Mouse (Mus musculus): ENCODE measurements around the gene Pam. TPM values are rescaled to one million over a fixed set of nuclear protein-coding genes. Genes with fewer than 3 reads are reported as not detected.
A peak's percentile ranks its signal among the peaks of the same experiment; 100 is the strongest.

Gene Pam
- polyA plus RNA-seq, 1 experiment from 2014 or later, result 32.9 TPM

- Histone ChIP-seq H3K4me3 (ENCODE audit: inconsistent target) (no peak overlapping the region), H3K27ac (no peak overlapping the region), H3K79me2 (ENCODE audit: inconsistent target) (no peaks in the 10 kb centered on the region), H3K36me3 (ENCODE audit: inconsistent target) (no peaks in the 10 kb centered on the region)
- 22% methylated on average over 2 of the region's 2 CpGs for WGBS (ENCODE audit: missing documents)
These were observed 33.4 kb downstream of the Pam start for GRCm38 (mm10) chr1:98062074-98062473.

GRCm38 (mm10) chr1:98059401-98059800 lies 36.0 kb downstream of the Pam start:
- WGBS (ENCODE audit: missing documents), result 76% methylated on average over 1 of the region's 1 CpGs
- no peaks in the 10 kb centered on the region for H3K79me2 ChIP-seq (ENCODE audit: inconsistent target)

GRCm38 (mm10) chr1:98056996-98057945 lies 38.2 kb downstream of the Pam start:
- Histone ChIP-seq H3K36me3 (ENCODE audit: inconsistent target) (no peaks in the 10 kb centered on the region), H3K27ac (no peak overlapping the region), H3K79me2 (ENCODE audit: inconsistent target) (no peaks in the 10 kb centered on the region), H3K4me3 (ENCODE audit: inconsistent target) (no peak overlapping the region)
- 80% methylated on average over 11 of the region's 11 CpGs for WGBS (ENCODE audit: missing documents)

More at GRCm38 (mm10) chr1:98059401-98059800, 36.0 kb downstream of the Pam start:
- no peak overlapping the region for H3K27ac ChIP-seq
- no peak overlapping the region for H3K4me3 ChIP-seq (ENCODE audit: inconsistent target)
- H3K36me3 ChIP-seq (ENCODE audit: inconsistent target), result no peaks in the 10 kb centered on the region

GRCm38 (mm10) chr1:98056277-98056676 lies 39.2 kb downstream of the Pam start:
- no peak overlapping the region for H3K27ac ChIP-seq
- no peak overlapping the region for H3K4me3 ChIP-seq (ENCODE audit: inconsistent target)
- 38% methylated on average over 6 of the region's 6 CpGs for WGBS (ENCODE audit: missing documents)
- H3K36me3 ChIP-seq (ENCODE audit: inconsistent target), result no peaks in the 10 kb centered on the region
- H3K79me2 ChIP-seq (ENCODE audit: inconsistent target), result no peaks in the 10 kb centered on the region

GRCm38 (mm10) chr1:98055591-98055990 lies 39.9 kb downstream of the Pam start:
- 95% methylated on average over 8 of the region's 8 CpGs for WGBS (ENCODE audit: missing documents)
- no peak overlapping the region for H3K27ac ChIP-seq
- H3K79me2 ChIP-seq (ENCODE audit: inconsistent target), result no peaks in the 10 kb centered on the region

GRCm38 (mm10) chr1:98053994-98054393 lies 41.5 kb downstream of the Pam start:
- Histone ChIP-seq H3K36me3 (ENCODE audit: inconsistent target) (no peaks in the 10 kb centered on the region), H3K79me2 (ENCODE audit: inconsistent target) (no peaks in the 10 kb centered on the region), H3K4me3 (ENCODE audit: inconsistent target) (no peak overlapping the region), H3K27ac (no peak overlapping the region)
- 93% methylated on average over 3 of the region's 3 CpGs for WGBS (ENCODE audit: missing documents)

More at GRCm38 (mm10) chr1:98055591-98055990, 39.9 kb downstream of the Pam start:
- Histone ChIP-seq H3K4me3 (ENCODE audit: inconsistent target) (no peak overlapping the region), H3K36me3 (ENCODE audit: inconsistent target) (no peaks in the 10 kb centered on the region)

GRCm38 (mm10) chr1:98053447-98053846 lies 42.0 kb downstream of the Pam start:
- 100% methylated on average over 2 of the region's 2 CpGs for WGBS (ENCODE audit: missing documents)

GRCm38 (mm10) chr1:98052775-98053174 lies 42.7 kb downstream of the Pam start:
- Histone ChIP-seq H3K79me2 (ENCODE audit: inconsistent target) (no peaks in the 10 kb centered on the region), H3K36me3 (ENCODE audit: inconsistent target) (no peaks in the 10 kb centered on the region), H3K4me3 (ENCODE audit: inconsistent target) (no peak overlapping the region), H3K27ac (no peak overlapping the region)
- WGBS (ENCODE audit: missing documents), result 40% methylated on average over 4 of the region's 4 CpGs

More at GRCm38 (mm10) chr1:98053447-98053846, 42.0 kb downstream of the Pam start:
- no peak overlapping the region for H3K4me3 ChIP-seq (ENCODE audit: inconsistent target)
- no peaks in the 10 kb centered on the region for H3K79me2 ChIP-seq (ENCODE audit: inconsistent target)
- H3K36me3 ChIP-seq (ENCODE audit: inconsistent target), result no peaks in the 10 kb centered on the region
- H3K27ac ChIP-seq, result no peak overlapping the region

- no peak overlapping the region for H3K4me3 ChIP-seq (ENCODE audit: inconsistent target)
- H3K36me3 ChIP-seq (ENCODE audit: inconsistent target), result no peaks in the 10 kb centered on the region
- 82% methylated on average over 3 of the region's 3 CpGs for WGBS (ENCODE audit: missing documents)
- H3K27ac ChIP-seq, result no peak overlapping the region
- H3K79me2 ChIP-seq (ENCODE audit: inconsistent target), result no peaks in the 10 kb centered on the region
These were observed 44.4 kb downstream of the Pam start for GRCm38 (mm10) chr1:98051039-98051438.

GRCm38 (mm10) chr1:98049756-98050155 lies 45.7 kb downstream of the Pam start:
- no peaks in the 10 kb centered on the region for H3K36me3 ChIP-seq (ENCODE audit: inconsistent target)
- no peak overlapping the region for H3K4me3 ChIP-seq (ENCODE audit: inconsistent target)
- H3K79me2 ChIP-seq (ENCODE audit: inconsistent target), result no peaks in the 10 kb centered on the region
- 93% methylated on average over 6 of the region's 7 CpGs for WGBS (ENCODE audit: missing documents)
- no peak overlapping the region for H3K27ac ChIP-seq

- Histone ChIP-seq H3K4me3 (ENCODE audit: inconsistent target) (no peak overlapping the region), H3K36me3 (ENCODE audit: inconsistent target) (no peaks in the 10 kb centered on the region), H3K79me2 (ENCODE audit: inconsistent target) (no peaks in the 10 kb centered on the region), H3K27ac (no peak overlapping the region)
- 93% methylated on average over 5 of the region's 5 CpGs for WGBS (ENCODE audit: missing documents)
These were observed 47.1 kb downstream of the Pam start for GRCm38 (mm10) chr1:98048218-98048801.

GRCm38 (mm10) chr1:98047284-98048217 lies 47.9 kb downstream of the Pam start:
- 83% methylated on average over 10 of the region's 10 CpGs for WGBS (ENCODE audit: missing documents)
- no peaks in the 10 kb centered on the region for H3K36me3 ChIP-seq (ENCODE audit: inconsistent target)
- no peaks in the 10 kb centered on the region for H3K79me2 ChIP-seq (ENCODE audit: inconsistent target)
- no peak overlapping the region for H3K27ac ChIP-seq
- no peak overlapping the region for H3K4me3 ChIP-seq (ENCODE audit: inconsistent target)

- no peaks in the 10 kb centered on the region for H3K36me3 ChIP-seq (ENCODE audit: inconsistent target)
- no peak overlapping the region for H3K4me3 ChIP-seq (ENCODE audit: inconsistent target)
- WGBS (ENCODE audit: missing documents), result 100% methylated on average over 2 of the region's 2 CpGs
- no peaks in the 10 kb centered on the region for H3K79me2 ChIP-seq (ENCODE audit: inconsistent target)
- H3K27ac ChIP-seq, result no peak overlapping the region
These were observed 53.0 kb downstream of the Pam start for GRCm38 (mm10) chr1:98042425-98042824.

GRCm38 (mm10) chr1:98038252-98038651 lies 57.2 kb downstream of the Pam start:
- Histone ChIP-seq H3K79me2 (ENCODE audit: inconsistent target) (no peaks in the 10 kb centered on the region), H3K27ac (peak overlapping the region; percentile 52), H3K36me3 (ENCODE audit: inconsistent target) (no peaks in the 10 kb centered on the region), H3K4me3 (ENCODE audit: inconsistent target) (no peak overlapping the region)
- WGBS (ENCODE audit: missing documents), result 47% methylated on average over 2 of the region's 3 CpGs
